Mouse (Mus musculus): ENCODE data around the gene Spint1. TPM values are rescaled to one million over a fixed set of nuclear protein-coding genes. Genes with fewer than 3 reads are reported as not detected.

Gene Spint1
- total and polyA plus RNA-seq, 3 experiments: not detected

DNA sequence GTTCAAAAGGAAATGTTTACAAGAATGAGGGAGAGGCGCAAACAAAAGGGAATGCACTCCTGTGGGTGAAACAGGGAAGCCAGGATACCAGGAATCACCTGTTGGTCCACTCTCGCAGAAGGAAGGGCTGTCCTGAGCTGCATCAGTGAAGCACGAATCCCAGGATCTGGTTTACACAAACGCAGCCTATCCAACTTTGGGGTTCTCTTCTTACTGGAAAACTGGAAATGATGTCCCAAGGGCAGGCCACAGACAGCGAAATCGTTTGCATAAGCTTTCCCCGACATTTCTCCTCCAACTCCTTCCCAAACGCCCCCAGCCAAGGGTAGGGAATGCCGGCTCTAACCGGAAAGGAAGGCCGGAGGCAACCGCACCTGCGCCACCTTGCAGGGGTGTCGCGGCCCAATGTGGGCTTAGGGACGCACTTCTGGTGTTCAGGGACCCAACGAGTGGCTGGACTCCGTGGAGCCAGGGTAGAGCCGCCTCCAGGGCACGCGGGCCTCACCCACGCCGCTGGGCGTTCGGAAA, 416 bp upstream of the Spint1 start:
- in situ Hi-C loops (cut with MboI; ENCODE audit: low pct_ligation_motif_present, low pct_unique_long_range_greater_than_20kb, low sequenced_read_pairs) (no loop called here), dilution Hi-C loops (cut with MboI; ENCODE audit: extremely low pct_ligation_motif_present, extremely low pct_unique_long_range_greater_than_20kb, low sequenced_read_pairs) (no loop called here)
- TF ChIP-seq MAFK (IDR thresholded peaks at IDR 0.05; ENCODE audit: insufficient replicate concordance, low read length) (no peak), ZKSCAN1 (IDR thresholded peaks at IDR 0.05; ENCODE audit: borderline replicate concordance, low read depth, low read length) (no peak), GABPA (IDR thresholded peaks at IDR 0.05; ENCODE audit: insufficient replicate concordance, low read depth, low read length) (no peak), USF1 (IDR thresholded peaks at IDR 0.05; ENCODE audit: low read depth, low read length) (no peak), JUN (IDR thresholded peaks at IDR 0.05; ENCODE audit: insufficient read depth, low read depth, low read length) (no peak), JUND (conservative IDR thresholded peaks at IDR 0.05; ENCODE audit: low read depth, low read length) (no peak), MAX (IDR thresholded peaks at IDR 0.05; ENCODE audit: low read length) (no peak), POLR2AphosphoS2 (IDR thresholded peaks at IDR 0.05; ENCODE audit: low read depth, low read length) (no peak), HCFC1 (IDR thresholded peaks at IDR 0.05; ENCODE audit: low read depth, low read length) (no peak), RAD21 (IDR thresholded peaks at IDR 0.05; ENCODE audit: low read depth, low read length) (no peak), ZMIZ1 (IDR thresholded peaks at IDR 0.05; ENCODE audit: low read depth, low read length) (no peak), PAX5 (IDR thresholded peaks at IDR 0.05; ENCODE audit: low read length) (no peak), USF2 (conservative IDR thresholded peaks at IDR 0.05; ENCODE audit: low read depth, low read length) (no peak), KAT2A (IDR thresholded peaks at IDR 0.05; ENCODE audit: insufficient replicate concordance, low read length) (no peak), MEF2A (IDR thresholded peaks at IDR 0.05; ENCODE audit: borderline replicate concordance, low read depth, low read length) (no peak), CHD1 (IDR thresholded peaks at IDR 0.05; ENCODE audit: low read depth, low read length) (no peak), RCOR1 (conservative IDR thresholded peaks at IDR 0.05; ENCODE audit: low read depth, low read length) (no peak), SMC3 (IDR thresholded peaks at IDR 0.05; ENCODE audit: low read depth, low read length) (no peak), ZC3H11A (IDR thresholded peaks at IDR 0.05; ENCODE audit: low read depth, low read length) (no peak), TBP (conservative IDR thresholded peaks at IDR 0.05; ENCODE audit: low read depth, low read length) (no peak)
- no peaks in the 10 kb centered on the region for H3K79me2 ChIP-seq (replicated peaks; ENCODE audit: control insufficient read depth, extremely low read depth, insufficient read depth, poor library complexity, severe bottlenecking)
- no peaks in the 10 kb centered on the region for H3K36me3 ChIP-seq (replicated peaks in 1 of 2; ENCODE audit: control insufficient read depth in 1 of 2, insufficient read depth in 1 of 2, low read length in 1 of 2)
- no peak overlapping the region for H3K4me3 ChIP-seq (replicated peaks in 1 of 3; ENCODE audit: low read depth in 2 of 3, low read length in 2 of 3, poor library complexity in 1 of 3)
- H3K4me1 ChIP-seq (ENCODE audit: control insufficient read depth in 1 of 2, insufficient read depth in 2 of 2): peaks cover 0 to 10% of the 10 kb centered on the region in 2 experiments; a peak in 2 of 4 replicates
- no peak overlapping the region for H3K9ac ChIP-seq (ENCODE audit: insufficient read depth, low read depth)
- H3K4me2 ChIP-seq (ENCODE audit: insufficient read depth, low read depth, poor library complexity, severe bottlenecking): no peak overlapping the region
- H3K27ac ChIP-seq (ENCODE audit: insufficient read depth, low read depth): no peak overlapping the region
- no peak for DNase-seq (ENCODE audit: extremely low read depth)
- H3K9me3 ChIP-seq (replicated peaks; ENCODE audit: low read length): peaks cover 2% of the 10 kb centered on the region
- H3K27me3 ChIP-seq (replicated peaks): peaks cover 14% of the 10 kb centered on the region

DNA sequence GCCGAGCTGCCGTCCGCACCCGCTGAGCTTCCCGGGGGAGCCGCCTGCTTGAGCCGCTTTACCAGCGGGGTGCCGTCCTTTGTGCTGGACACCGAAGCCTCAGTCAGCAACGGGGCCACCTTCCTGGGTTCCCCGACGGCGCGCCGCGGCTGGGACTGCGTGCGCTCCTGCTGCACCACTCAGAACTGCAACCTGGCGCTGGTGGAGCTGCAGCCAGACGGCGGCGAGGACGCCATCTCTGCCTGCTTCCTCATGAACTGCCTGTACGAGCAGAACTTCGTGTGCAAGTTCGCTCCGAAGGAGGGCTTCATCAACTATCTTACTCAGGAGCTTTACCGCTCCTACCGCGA, 684 bp downstream of the Spint1 start:
- H3K36me3 ChIP-seq (replicated peaks in 1 of 2; ENCODE audit: control insufficient read depth in 1 of 2, insufficient read depth in 1 of 2, low read length in 1 of 2): no peaks in the 10 kb centered on the region
- no peak overlapping the region for H3K4me2 ChIP-seq (ENCODE audit: insufficient read depth, low read depth, poor library complexity, severe bottlenecking)
- dilution Hi-C loops (cut with MboI; ENCODE audit: extremely low pct_ligation_motif_present, extremely low pct_unique_long_range_greater_than_20kb, low sequenced_read_pairs) (no loop called here), in situ Hi-C loops (cut with MboI; ENCODE audit: low pct_ligation_motif_present, low pct_unique_long_range_greater_than_20kb, low sequenced_read_pairs) (no loop called here)
- DNase-seq (ENCODE audit: extremely low read depth): no peak
- H3K9ac ChIP-seq (ENCODE audit: insufficient read depth, low read depth): no peak overlapping the region
- H3K4me3 ChIP-seq (replicated peaks in 1 of 3; ENCODE audit: low read depth in 2 of 3, low read length in 2 of 3, poor library complexity in 1 of 3): no peak overlapping the region
- no peaks in the 10 kb centered on the region for H3K79me2 ChIP-seq (replicated peaks; ENCODE audit: control insufficient read depth, extremely low read depth, insufficient read depth, poor library complexity, severe bottlenecking)
- peaks cover 0 to 10% of the 10 kb centered on the region in 2 experiments; a peak in 2 of 4 replicates for H3K4me1 ChIP-seq (ENCODE audit: control insufficient read depth in 1 of 2, insufficient read depth in 2 of 2)
- TF ChIP-seq USF2 (conservative IDR thresholded peaks at IDR 0.05; ENCODE audit: low read depth, low read length) (no peak), IRF4 (IDR thresholded peaks at IDR 0.05; ENCODE audit: low read depth, low read length) (no peak), TBP (conservative IDR thresholded peaks at IDR 0.05; ENCODE audit: low read depth, low read length) (no peak), EP300 (IDR thresholded peaks at IDR 0.05; ENCODE audit: low read length) (no peak)
- no peak overlapping the region for H3K27ac ChIP-seq (ENCODE audit: insufficient read depth, low read depth)
- peaks cover 14% of the 10 kb centered on the region for H3K27me3 ChIP-seq (replicated peaks)
- peaks cover 2% of the 10 kb centered on the region for H3K9me3 ChIP-seq (replicated peaks; ENCODE audit: low read length)

All from CH12.LX (cell line).